Mouse (Mus musculus) thymus, adult 2 months (tissue): Measurements from ENCODE around the gene Ddr2. TPM values are rescaled to one million over a fixed set of nuclear protein-coding genes. Genes with fewer than 3 reads are reported as not detected.

Experiments
- DNase-seq: peaks from one replicate; pipeline ENCODE4 v3.0.0; 2021
- H3K27ac ChIP-seq: fragments of 200-500 bp; 2 replicates; pipeline ENCODE4 v1.5.1; 2012; ENCODE audit warnings: low read length, control low read depth; ENCODE audit not compliant: control insufficient read depth, insufficient read depth
- H3K27me3 ChIP-seq: fragments of 200-500 bp; 2 replicates; pipeline ENCODE4 v1.6.1; 2012; ENCODE audit warnings: mild to moderate bottlenecking, low read length, moderate library complexity, mixed read lengths; ENCODE audit not compliant: control insufficient read depth, insufficient read depth
- H3K36me3 ChIP-seq: fragments of 200-500 bp; 2 replicates; pipeline ENCODE4 v1.6.1; 2012; ENCODE audit warnings: mild to moderate bottlenecking, low read length, moderate library complexity; ENCODE audit not compliant: control insufficient read depth, insufficient read depth
- H3K4me1 ChIP-seq: fragments of 200-500 bp; replicated peaks from 2 replicates; pipeline ENCODE4 v1.6.1; 2012; ENCODE audit warnings: low read length; ENCODE audit not compliant: control insufficient read depth, insufficient read depth
- H3K4me3 ChIP-seq: fragments of 200-500 bp; 2 replicates; pipeline ENCODE4 v1.5.1; 2012; ENCODE audit warnings: mild to moderate bottlenecking, low read length, control low read depth, moderate library complexity; ENCODE audit not compliant: control insufficient read depth, insufficient read depth
- CTCF ChIP-seq: fragments of 200-500 bp; IDR thresholded peaks from 2 replicates; pipeline ENCODE4 v1.5.1; 2012; ENCODE audit warnings: mild to moderate bottlenecking, control low read depth, low read length, moderate library complexity, borderline replicate concordance; ENCODE audit not compliant: control insufficient read depth, poor library complexity, insufficient read depth; ENCODE audit errors: extremely low read depth
- POLR2A ChIP-seq: fragments of 200-500 bp; IDR thresholded peaks from 2 replicates; pipeline ENCODE4 v1.6.1; 2012; ENCODE audit warnings: mild to moderate bottlenecking, low read length, control low read depth, moderate library complexity; ENCODE audit not compliant: control insufficient read depth, poor library complexity, insufficient read depth; ENCODE audit errors: extremely low read depth
- whole genome bisulfite sequencing: fragments of 180-500 bp; shearing (Covaris S2); methylation state at CpG from one replicate; pipeline ENCODE4 v1.1.7; 2018; 5-methylcytosine and 5-hydroxymethylcytosine counted together
- polyA plus RNA-seq: library from polyadenylated mRNA; depleted of rRNA; stranded (reverse); fragments of >200 nt; gene quantifications from 2 replicates; pipeline ENCODE4 v1.2.3, GENCODE M21; 2012

Ddr2 gene
- polyA plus RNA-seq, 1 experiment, result 4.2 TPM

DNA sequence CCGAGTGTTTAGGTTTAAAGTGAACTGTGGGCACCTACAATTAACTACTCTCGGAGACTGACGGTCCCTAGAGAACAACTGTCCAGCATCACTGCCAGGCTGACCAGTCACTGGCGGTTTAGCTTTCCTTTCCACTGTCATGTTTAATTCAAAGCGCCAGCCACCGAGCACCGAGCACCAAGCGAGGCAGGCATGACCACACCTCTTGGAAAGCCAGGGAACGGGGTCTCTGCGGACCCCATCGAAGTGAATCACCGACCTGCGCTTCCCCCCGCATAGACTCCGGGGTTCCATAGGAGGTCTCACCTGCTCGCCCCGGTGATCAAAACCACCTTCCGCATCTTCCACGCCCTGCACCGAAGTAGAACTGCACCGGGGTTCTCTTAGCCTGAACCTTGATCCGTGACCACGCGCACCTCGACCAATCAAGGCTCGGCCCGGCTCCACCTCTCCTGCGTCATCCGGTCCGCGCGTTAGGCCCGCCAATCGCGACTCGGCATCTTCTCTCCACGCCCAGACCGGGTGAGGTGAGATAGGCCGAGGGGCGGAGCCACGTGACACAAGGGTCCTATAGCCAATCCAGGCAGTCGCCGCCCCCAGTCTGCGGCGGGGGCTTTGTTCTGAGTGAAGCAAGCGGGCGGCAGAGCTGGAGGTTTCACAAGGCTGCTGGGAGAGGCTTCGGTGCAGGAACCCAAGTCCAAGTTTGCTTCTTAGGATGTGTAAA is 141.6 kb downstream of the Ddr2 start, which contains the start of gene Hsd17b7:
TSS of gene Hsd17b7 (minus strand) at position 450 of the 724 bp plus-strand sequence.
- Histone ChIP-seq H3K27ac (no peak within 1 kb of the TSS), H3K36me3 (no peaks in the 10 kb centered on the region), H3K4me3 (peak within 1 kb of the TSS; percentile 54), H3K4me1 (no peaks in the 10 kb centered on the region), H3K27me3 (no peaks in the 10 kb centered on the region)
- 3% methylated on average over 48 of the region's 48 CpGs for WGBS
- peak; percentile 97 for DNase-seq
- 0 out of 2 replicates have a peak, but pooled peaks have one; percentile 38 for TF ChIP-seq CTCF
- peak; percentile 67; the same call in 1 of the 2 replicates for TF ChIP-seq POLR2A

DNA sequence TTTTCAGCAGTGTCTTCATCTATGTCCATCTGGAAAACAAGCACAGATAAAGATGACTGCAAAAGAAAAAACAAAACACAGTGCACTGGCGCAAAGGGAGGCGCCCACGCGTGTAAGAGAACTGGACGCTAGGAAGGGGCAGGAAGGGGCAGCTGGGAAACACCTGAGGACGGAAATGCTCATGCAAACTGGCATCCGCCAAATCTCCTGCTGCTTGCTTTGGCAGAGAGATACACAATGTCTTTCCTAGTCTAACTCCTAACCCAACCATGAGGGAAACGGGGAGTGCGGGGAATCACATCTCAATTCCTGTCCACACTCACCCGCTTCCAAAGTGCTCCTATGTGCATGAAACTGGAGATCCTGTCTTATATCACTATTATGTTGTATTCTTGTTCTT is 157.5 kb downstream of the Ddr2 start:
- Histone ChIP-seq H3K4me1 (no peaks in the 10 kb centered on the region), H3K4me3 (no peak overlapping the region), H3K27ac (no peak overlapping the region), H3K27me3 (no peaks in the 10 kb centered on the region), H3K36me3 (no peaks in the 10 kb centered on the region)
- no peak for DNase-seq
- no peak for TF ChIP-seq POLR2A
- no peak for TF ChIP-seq CTCF
- 97% methylated on average over 10 of the region's 10 CpGs for whole genome bisulfite sequencing

DNA sequence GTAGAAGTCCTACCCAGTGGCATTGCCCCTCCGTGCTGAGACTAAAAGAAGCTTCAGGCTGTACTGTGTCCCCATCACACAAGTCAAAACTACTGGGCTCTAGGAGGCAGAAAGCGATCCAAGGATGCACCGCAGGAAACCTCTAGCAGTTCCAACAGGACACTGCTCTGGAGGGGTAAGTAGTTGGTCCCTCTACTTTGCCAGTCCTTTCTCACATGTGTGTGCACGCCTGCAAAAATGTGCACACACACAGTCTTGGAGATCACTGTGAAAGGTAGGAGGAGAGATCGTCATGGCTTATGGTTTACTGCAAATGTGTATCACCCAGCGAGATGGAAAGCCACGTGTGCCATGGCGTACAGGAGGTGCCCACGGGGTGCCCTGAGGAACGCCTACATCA is 157.9 kb downstream of the Ddr2 start:
- DNase-seq, result no peak
- Histone ChIP-seq H3K4me1 (no peaks in the 10 kb centered on the region), H3K27ac (no peak overlapping the region), H3K27me3 (no peaks in the 10 kb centered on the region), H3K4me3 (no peak overlapping the region), H3K36me3 (no peaks in the 10 kb centered on the region)
- TF ChIP-seq CTCF (no peak), POLR2A (no peak)
- WGBS, result 97% methylated on average over 10 of the region's 10 CpGs

DNA sequence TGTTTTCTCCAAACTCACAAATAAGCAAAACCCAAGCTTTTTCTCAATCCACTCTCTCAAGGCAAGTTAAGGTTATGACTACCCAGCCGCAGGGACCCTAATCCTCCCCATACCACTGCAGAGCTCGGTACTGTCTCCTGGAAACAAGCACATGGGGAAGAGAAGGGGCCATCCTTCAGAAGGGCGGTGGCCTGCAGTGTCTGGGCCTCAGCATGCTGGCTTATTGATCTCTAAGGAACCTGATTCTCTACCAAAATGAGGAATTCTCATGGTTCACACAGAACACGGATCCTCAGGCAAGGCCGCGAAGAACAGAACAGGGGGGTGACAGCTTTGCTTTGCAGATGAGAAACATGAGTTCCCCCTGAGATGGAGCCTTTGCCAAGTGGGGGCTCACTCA is 159.0 kb downstream of the Ddr2 start:
- Histone ChIP-seq H3K27ac (no peak overlapping the region), H3K4me3 (no peak overlapping the region), H3K27me3 (no peaks in the 10 kb centered on the region), H3K36me3 (no peaks in the 10 kb centered on the region), H3K4me1 (no peaks in the 10 kb centered on the region)
- TF ChIP-seq CTCF (no peak), POLR2A (no peak)
- 94% methylated on average over 6 of the region's 6 CpGs for WGBS
- no peak for DNase-seq

DNA sequence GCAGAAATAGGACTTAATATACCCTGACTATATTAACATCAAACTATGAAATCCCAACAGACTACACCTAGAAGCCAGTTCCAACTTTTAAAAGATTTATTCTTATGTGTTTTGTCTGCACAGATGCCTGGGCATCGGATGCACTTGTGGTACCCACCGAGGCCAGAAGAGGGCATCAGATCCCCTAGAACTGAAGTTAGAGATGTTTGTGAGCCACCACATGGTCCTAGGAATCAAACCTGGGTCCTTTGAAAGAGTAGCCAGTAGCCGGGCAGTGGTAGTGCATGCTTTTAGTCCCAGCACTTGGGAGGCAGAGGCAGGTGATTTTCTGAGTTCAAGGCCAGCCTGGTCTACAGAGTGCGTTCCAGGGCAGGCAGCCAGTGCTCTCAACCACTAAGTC is 159.9 kb downstream of the Ddr2 start:
- no peaks in the 10 kb centered on the region for H3K27me3 ChIP-seq
- DNase-seq, result peak; percentile 15
- no peak for TF ChIP-seq POLR2A
- no peak for TF ChIP-seq CTCF
- H3K4me3 ChIP-seq, result no peak overlapping the region
- no peaks in the 10 kb centered on the region for H3K4me1 ChIP-seq
- WGBS, result over 99% methylated on average over 4 of the region's 4 CpGs
- H3K36me3 ChIP-seq, result no peaks in the 10 kb centered on the region
- H3K27ac ChIP-seq, result no peak overlapping the region

DNA sequence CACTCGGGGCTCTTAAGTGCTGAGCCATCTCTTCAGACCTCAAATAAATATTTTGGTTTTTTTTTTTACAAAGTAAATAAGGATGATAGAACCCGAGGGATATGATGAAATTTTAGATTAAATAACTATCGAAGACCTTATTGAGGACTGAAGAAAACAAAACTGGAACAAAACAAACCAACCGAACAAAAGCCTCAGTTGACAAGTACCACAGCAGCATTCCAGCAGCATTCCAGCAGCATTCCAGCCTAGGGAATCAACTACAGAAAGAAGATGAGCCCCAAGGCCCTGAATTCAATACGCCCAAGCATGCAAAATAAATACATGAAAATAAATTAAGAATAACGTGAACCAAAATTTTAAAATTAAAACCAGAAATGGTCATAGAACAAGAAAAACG is 160.6 kb downstream of the Ddr2 start:
- no peak for DNase-seq
- Histone ChIP-seq H3K4me1 (no peaks in the 10 kb centered on the region), H3K4me3 (no peak overlapping the region), H3K27ac (no peak overlapping the region), H3K36me3 (no peaks in the 10 kb centered on the region), H3K27me3 (no peaks in the 10 kb centered on the region)
- 91% methylated on average over 7 of the region's 7 CpGs for WGBS
- TF ChIP-seq POLR2A (no peak), CTCF (no peak)
